Mouse (Mus musculus) thymus, adult 2 months (tissue): Measurements from ENCODE around the gene Aqp8.

Experiments
- CTCF ChIP-seq: fragments of 200-500 bp; IDR thresholded peaks from 2 replicates; pipeline ENCODE4 v1.5.1; 2012; ENCODE audit warnings: mild to moderate bottlenecking, control low read depth, low read length, moderate library complexity, borderline replicate concordance; ENCODE audit not compliant: control insufficient read depth, poor library complexity, insufficient read depth; ENCODE audit errors: extremely low read depth
- POLR2A ChIP-seq: fragments of 200-500 bp; IDR thresholded peaks from 2 replicates; pipeline ENCODE4 v1.6.1; 2012; ENCODE audit warnings: mild to moderate bottlenecking, low read length, control low read depth, moderate library complexity; ENCODE audit not compliant: control insufficient read depth, poor library complexity, insufficient read depth; ENCODE audit errors: extremely low read depth

DNA sequence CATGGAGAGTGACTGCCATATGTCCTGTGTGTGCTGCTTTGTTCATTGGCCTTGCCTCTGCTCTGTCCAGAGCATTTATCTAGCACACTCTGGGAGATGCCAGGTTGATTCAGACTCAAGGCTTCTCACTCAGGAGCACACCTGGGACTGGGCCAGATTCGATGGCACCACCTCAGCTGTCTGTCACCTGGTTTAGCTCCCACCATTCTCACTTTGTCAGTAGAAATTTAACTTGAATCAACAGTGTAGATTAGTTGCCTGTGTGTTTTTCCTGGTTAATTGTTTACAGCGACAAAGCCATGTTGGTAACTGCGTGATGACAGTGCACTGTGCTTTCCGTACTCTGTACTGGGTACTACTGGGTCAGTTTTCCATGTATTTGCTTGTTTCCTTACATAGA, 42.1 kb upstream of the Aqp8 start:
- no peak for TF ChIP-seq CTCF
- TF ChIP-seq POLR2A, result no peak
